Mouse (Mus musculus): ENCODE data around the gene Pgm3. TPM values are rescaled to one million over a fixed set of nuclear protein-coding genes. Genes with fewer than 3 reads are reported as not detected.
A peak's percentile ranks its signal among the peaks of the same experiment; 100 is the strongest.
"Not testable (repeated sequence)": the region's sequence is repeated elsewhere in the genome, so short reads cannot be mapped to it uniquely, and the experiment has no call there.

Pgm3 gene
- polyA plus RNA-seq, 1 experiment from 2014 or later = 18.9 TPM

DNA sequence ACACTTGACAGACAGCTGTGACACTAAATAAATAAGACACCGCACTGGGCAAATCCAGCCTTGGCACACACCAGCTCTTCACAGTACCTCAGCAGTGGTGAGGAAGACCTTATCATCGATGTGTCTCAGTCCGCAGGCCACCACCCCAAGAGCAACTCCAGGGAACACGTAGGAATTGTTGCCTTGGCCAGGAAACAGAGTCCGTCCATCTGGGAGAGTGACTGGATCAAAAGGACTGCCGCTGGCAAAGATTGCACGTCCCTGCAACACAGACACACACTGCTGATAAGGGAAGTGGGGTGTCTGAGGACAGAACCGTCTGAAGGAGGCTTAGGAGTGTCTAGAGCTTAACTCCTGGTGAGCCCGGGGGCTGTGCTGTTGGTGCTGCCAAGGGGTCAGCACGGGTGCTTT, 22.7 kb upstream of the Pgm3 start:
- H3K36me3 ChIP-seq (ENCODE audit: control insufficient read depth, insufficient read depth); H3K4me1 ChIP-seq (ENCODE audit: control insufficient read depth, low read depth, low read length); H3K27me3 ChIP-seq (ENCODE audit: control insufficient read depth, insufficient read depth, low read depth, low read length); H3K4me2 ChIP-seq (ENCODE audit: low read depth, low read length); H3K4me3 ChIP-seq (ENCODE audit: low read depth, low read length); H3K27ac ChIP-seq (ENCODE audit: low read length); ATAC-seq (ENCODE audit: low read depth); H3K9me3 ChIP-seq (replicated peaks; ENCODE audit: control insufficient read depth, low read length); H3K9ac ChIP-seq (ENCODE audit: low read depth, low read length): not testable (repeated sequence)
- 45% methylated on average over 9 of the region's 10 CpGs for WGBS (ENCODE audit: insufficient replicate concordance)

DNA sequence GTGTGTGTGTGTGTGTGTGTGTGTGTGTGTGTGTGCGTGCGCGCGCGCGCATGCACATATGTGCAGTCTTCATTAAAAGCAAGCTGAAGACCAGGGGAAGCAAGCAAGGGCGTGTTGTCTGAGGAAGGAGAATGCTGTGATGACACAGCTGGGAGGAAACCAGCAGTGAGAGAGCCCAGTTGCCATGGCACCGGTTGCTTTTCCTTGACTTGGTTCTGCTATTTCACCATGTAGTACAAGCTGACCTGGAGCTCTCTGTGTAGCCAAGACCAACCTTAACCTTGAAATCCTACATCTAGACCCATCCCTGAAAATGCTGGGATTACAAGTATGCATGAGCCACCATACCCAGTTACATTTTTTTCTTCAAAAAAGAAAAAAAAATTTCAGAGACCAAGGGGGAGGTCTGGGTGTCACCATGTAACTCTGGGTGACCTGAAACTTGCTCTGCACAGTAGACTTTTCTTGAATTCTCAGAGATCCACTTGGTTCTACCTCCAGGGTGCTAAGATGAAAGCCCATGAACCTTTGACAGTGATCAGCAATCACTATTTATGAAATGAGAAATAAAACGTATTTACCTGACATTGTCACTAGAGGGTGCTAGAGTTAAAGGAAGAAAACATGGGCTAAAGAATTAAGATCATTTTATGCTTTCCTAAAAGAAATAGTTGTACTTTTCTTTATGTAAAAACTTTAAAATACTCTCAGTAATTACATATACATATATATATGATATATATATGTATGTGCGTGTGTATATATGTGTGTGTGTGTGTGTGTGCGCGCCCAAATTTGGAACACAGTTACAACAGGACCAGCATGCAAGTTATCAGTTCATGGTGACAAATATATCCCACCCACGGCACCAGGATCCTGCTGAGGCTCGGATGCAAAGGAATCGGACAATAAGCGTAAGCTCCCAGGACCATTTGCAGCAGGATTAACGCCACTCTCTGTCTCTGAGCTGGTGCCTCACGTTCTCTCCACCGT, 21.3 kb upstream of the Pgm3 start:
- Histone ChIP-seq H3K4me3 (ENCODE audit: low read depth, low read length) (no peak overlapping the region), H3K9me3 (replicated peaks; ENCODE audit: control insufficient read depth, low read length) (no peaks in the 10 kb centered on the region), H3K27me3 (ENCODE audit: control insufficient read depth, insufficient read depth, low read depth, low read length) (no peaks in the 10 kb centered on the region), H3K36me3 (ENCODE audit: control insufficient read depth, insufficient read depth) (no peaks in the 10 kb centered on the region), H3K27ac (ENCODE audit: low read length) (no peak overlapping the region), H3K9ac (ENCODE audit: low read depth, low read length) (no peak overlapping the region), H3K4me1 (ENCODE audit: control insufficient read depth, low read depth, low read length) (no peaks in the 10 kb centered on the region), H3K4me2 (ENCODE audit: low read depth, low read length) (no peak overlapping the region)
- ATAC-seq (ENCODE audit: low read depth) = no peak
- 63% methylated on average over 19 of the region's 19 CpGs for WGBS (ENCODE audit: insufficient replicate concordance)

GRCm38 (mm10) chr9:86587019-86587795, 15.6 kb upstream of the Pgm3 start:
- 69% methylated on average over 11 of the region's 11 CpGs for WGBS (ENCODE audit: insufficient replicate concordance)
- no peak for ATAC-seq (ENCODE audit: low read depth)

GRCm38 (mm10) chr9:86583740-86584139, 12.1 kb upstream of the Pgm3 start:
- ATAC-seq (ENCODE audit: low read depth) = no peak
- H3K9ac ChIP-seq (ENCODE audit: low read depth, low read length) = no peak overlapping the region
- WGBS (ENCODE audit: insufficient replicate concordance) = 43% methylated on average over 3 of the region's 3 CpGs

More at GRCm38 (mm10) chr9:86587019-86587795, 15.6 kb upstream of the Pgm3 start:
- Histone ChIP-seq H3K36me3 (ENCODE audit: control insufficient read depth, insufficient read depth) (no peaks in the 10 kb centered on the region), H3K4me3 (ENCODE audit: low read depth, low read length) (no peak overlapping the region), H3K4me2 (ENCODE audit: low read depth, low read length) (no peak overlapping the region), H3K27me3 (ENCODE audit: control insufficient read depth, insufficient read depth, low read depth, low read length) (no peaks in the 10 kb centered on the region), H3K9ac (ENCODE audit: low read depth, low read length) (no peak overlapping the region), H3K27ac (ENCODE audit: low read length) (no peak overlapping the region), H3K4me1 (ENCODE audit: control insufficient read depth, low read depth, low read length) (no peaks in the 10 kb centered on the region), H3K9me3 (replicated peaks; ENCODE audit: control insufficient read depth, low read length) (no peaks in the 10 kb centered on the region)

DNA sequence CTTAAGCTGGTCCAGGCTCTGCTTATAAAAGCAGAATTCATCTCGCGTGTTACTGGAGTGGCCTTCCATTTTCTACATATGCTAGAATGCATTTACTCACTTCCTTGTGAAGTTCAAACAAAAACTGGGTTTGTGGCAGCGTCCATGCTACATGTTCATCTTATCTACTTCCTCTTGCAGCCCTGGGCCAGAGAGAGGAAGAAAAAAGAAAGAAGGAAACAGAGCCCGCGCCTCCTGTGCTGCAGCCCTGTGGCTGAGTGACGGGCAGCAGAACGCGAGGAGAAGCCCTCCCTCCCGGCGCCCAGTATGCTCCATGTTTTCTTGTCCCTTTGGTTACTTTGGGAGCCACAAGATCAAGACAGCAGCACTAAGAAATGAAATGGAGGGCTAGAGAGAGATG, 8.0 kb upstream of the Pgm3 start:
- Histone ChIP-seq H3K9me3 (replicated peaks; ENCODE audit: control insufficient read depth, low read length) (no peaks in the 10 kb centered on the region), H3K27ac (ENCODE audit: low read length) (no peak overlapping the region), H3K36me3 (ENCODE audit: control insufficient read depth, insufficient read depth) (no peaks in the 10 kb centered on the region), H3K4me2 (ENCODE audit: low read depth, low read length) (no peak overlapping the region), H3K4me3 (ENCODE audit: low read depth, low read length) (no peak overlapping the region), H3K4me1 (ENCODE audit: control insufficient read depth, low read depth, low read length) (no peaks in the 10 kb centered on the region), H3K27me3 (ENCODE audit: control insufficient read depth, insufficient read depth, low read depth, low read length) (no peaks in the 10 kb centered on the region), H3K9ac (ENCODE audit: low read depth, low read length) (no peak overlapping the region)
- WGBS (ENCODE audit: insufficient replicate concordance) = 17% methylated on average over 10 of the region's 10 CpGs
- no peak for ATAC-seq (ENCODE audit: low read depth)

More at GRCm38 (mm10) chr9:86583740-86584139, 12.1 kb upstream of the Pgm3 start:
- Histone ChIP-seq H3K9me3 (replicated peaks; ENCODE audit: control insufficient read depth, low read length) (no peaks in the 10 kb centered on the region), H3K4me3 (ENCODE audit: low read depth, low read length) (no peak overlapping the region), H3K4me2 (ENCODE audit: low read depth, low read length) (no peak overlapping the region), H3K36me3 (ENCODE audit: control insufficient read depth, insufficient read depth) (no peaks in the 10 kb centered on the region), H3K4me1 (ENCODE audit: control insufficient read depth, low read depth, low read length) (no peaks in the 10 kb centered on the region), H3K27me3 (ENCODE audit: control insufficient read depth, insufficient read depth, low read depth, low read length) (no peaks in the 10 kb centered on the region), H3K27ac (ENCODE audit: low read length) (no peak overlapping the region)

DNA sequence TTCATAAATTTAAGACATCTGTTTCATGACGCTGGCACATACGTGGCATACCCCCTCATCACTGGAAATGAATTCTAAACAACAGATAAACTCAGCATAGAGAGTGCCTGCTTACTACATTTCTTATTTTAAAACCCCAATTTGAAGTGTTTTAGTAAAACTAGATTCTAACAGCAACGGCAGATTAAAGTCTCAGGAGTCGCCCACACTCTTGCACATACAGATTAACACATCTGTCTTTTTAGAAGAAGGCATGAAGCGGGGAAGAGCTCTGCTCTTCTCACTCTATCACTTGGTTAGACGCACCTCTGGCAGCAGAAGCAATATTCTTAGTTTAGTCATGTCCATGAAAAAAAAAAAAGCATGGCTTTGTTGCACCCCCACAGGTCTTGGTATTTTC, 3.5 kb upstream of the Pgm3 start:
- H3K27me3 ChIP-seq (ENCODE audit: control insufficient read depth, insufficient read depth, low read depth, low read length) = no peaks in the 10 kb centered on the region
- H3K9ac ChIP-seq (ENCODE audit: low read depth, low read length) = no peak overlapping the region
- H3K4me3 ChIP-seq (ENCODE audit: low read depth, low read length) = no peak overlapping the region
- no peaks in the 10 kb centered on the region for H3K36me3 ChIP-seq (ENCODE audit: control insufficient read depth, insufficient read depth)
- H3K27ac ChIP-seq (ENCODE audit: low read length) = no peak overlapping the region
- no peak for ATAC-seq (ENCODE audit: low read depth)
- peaks cover 11% of the 10 kb centered on the region for H3K4me1 ChIP-seq (ENCODE audit: control insufficient read depth, low read depth, low read length)
- WGBS (ENCODE audit: insufficient replicate concordance) = 66% methylated on average over 6 of the region's 6 CpGs
- no peaks in the 10 kb centered on the region for H3K9me3 ChIP-seq (replicated peaks; ENCODE audit: control insufficient read depth, low read length)
- no peak overlapping the region for H3K4me2 ChIP-seq (ENCODE audit: low read depth, low read length)

GRCm38 (mm10) chr9:86573616-86574303, 2.1 kb upstream of the Pgm3 start:
- no peak for ATAC-seq (ENCODE audit: low read depth)
- 44% methylated on average over 20 of the region's 20 CpGs for WGBS (ENCODE audit: insufficient replicate concordance)
- no peak overlapping the region for H3K4me2 ChIP-seq (ENCODE audit: low read depth, low read length)

GRCm38 (mm10) chr9:86572636-86573291, 1.1 kb upstream of the Pgm3 start:
- H3K9me3 ChIP-seq (replicated peaks; ENCODE audit: control insufficient read depth, low read length) = no peaks in the 10 kb centered on the region
- H3K9ac ChIP-seq (ENCODE audit: low read depth, low read length) = peak overlapping the region; percentile 62; the same call in 1 of the 2 replicates
- no peaks in the 10 kb centered on the region for H3K27me3 ChIP-seq (ENCODE audit: control insufficient read depth, insufficient read depth, low read depth, low read length)
- no peak for ATAC-seq (ENCODE audit: low read depth)
- H3K27ac ChIP-seq (ENCODE audit: low read length) = no peak overlapping the region
- H3K4me1 ChIP-seq (ENCODE audit: control insufficient read depth, low read depth, low read length) = peaks cover 11% of the 10 kb centered on the region
- 3% methylated on average over 13 of the region's 13 CpGs for WGBS (ENCODE audit: insufficient replicate concordance)
- H3K4me2 ChIP-seq (ENCODE audit: low read depth, low read length) = peak overlapping the region; percentile 100
- peak overlapping the region; percentile 79 for H3K4me3 ChIP-seq (ENCODE audit: low read depth, low read length)
- H3K36me3 ChIP-seq (ENCODE audit: control insufficient read depth, insufficient read depth) = no peaks in the 10 kb centered on the region

More at GRCm38 (mm10) chr9:86573616-86574303, 2.1 kb upstream of the Pgm3 start:
- Histone ChIP-seq H3K27me3 (ENCODE audit: control insufficient read depth, insufficient read depth, low read depth, low read length) (no peaks in the 10 kb centered on the region), H3K4me3 (ENCODE audit: low read depth, low read length) (no peak overlapping the region), H3K27ac (ENCODE audit: low read length) (no peak overlapping the region), H3K9me3 (replicated peaks; ENCODE audit: control insufficient read depth, low read length) (no peaks in the 10 kb centered on the region), H3K36me3 (ENCODE audit: control insufficient read depth, insufficient read depth) (no peaks in the 10 kb centered on the region), H3K4me1 (ENCODE audit: control insufficient read depth, low read depth, low read length) (peaks cover 11% of the 10 kb centered on the region), H3K9ac (ENCODE audit: low read depth, low read length) (no peak overlapping the region)

Measured in liver, embryonic 16.5 days (tissue).